Comparison of ENCODE assay signal across 11 mouse cellular contexts in genomic region chr2:112210142-112210541, GRCm38 (mm10). TPM values are rescaled to one million over a fixed set of nuclear protein-coding genes. Genes with fewer than 3 reads are reported as not detected.
DNase-seq lines count a peak whose midpoint lies in the region; ATAC-seq and TF ChIP-seq lines count a peak whose summit lies in the region.
"Had no signal": no experiment of that assay in that cellular context is flagged by ENCODE, and none has a peak within 500 bp of the region (broad histone marks: within the 10 kb centered on the region; RNA-seq: fewer than 3 reads in every experiment).

No protein-coding gene starts in this region.

- no peaks in the 10 kb centered on the region for H3K36me3 ChIP-seq in heart, postnatal 0 days (replicated peaks; ENCODE audit: control insufficient read depth, insufficient read depth, low read length)
- H3K36me3 ChIP-seq: limb, embryonic 13.5 days had no signal

- intact Hi-C loops in left cerebral cortex, postnatal 25 days (cut with DNase I) = loop anchor here (10.0 kb wide), 1 partner anchor 1215 kb away; no protein-coding TSS in a partner anchor

- H3K4me1 ChIP-seq in heart, postnatal 0 days (ENCODE audit: control insufficient read depth, insufficient read depth) = no peaks in the 10 kb centered on the region
- H3K4me1 ChIP-seq: limb, embryonic 13.5 days had no signal

- WGBS in heart, postnatal 0 days = 66% methylated on average over 6 of the region's 6 CpGs

- peak; percentile 70 for ATAC-seq in heart, postnatal 0 days (ENCODE audit: insufficient read depth, low read depth)

- H3K27ac ChIP-seq in heart, postnatal 0 days (ENCODE audit: low read depth) = no peak overlapping the region
- H3K27ac ChIP-seq: limb, embryonic 13.5 days had no signal

- no peak for TF ChIP-seq EP300 in heart, postnatal 0 days (IDR thresholded peaks at IDR 0.05; ENCODE audit: low read depth)

- H3K9me3 ChIP-seq in heart, postnatal 0 days (replicated peaks; ENCODE audit: control insufficient read depth, low read length) = no peaks in the 10 kb centered on the region
- H3K9me3 ChIP-seq: limb, embryonic 13.5 days had no signal

- DNase-seq in gastrocnemius, adult 18-20 months (ENCODE audit: low spot score) = peak; percentile 1
- DNase-seq in gastrocnemius, adult 8-10 months (ENCODE audit: low spot score in 2 of 2) = no peak
- peak; percentile 26 to 32 for DNase-seq in cerebellum, adult 18-20 months
- peak; percentile 45 for DNase-seq in heart, postnatal 0 days (ENCODE audit: low spot score)
- peak; percentile 34 to 72 for DNase-seq in left cerebral cortex, postnatal 25 days (ENCODE audit: low spot score in 2 of 2)
- peak; percentile 42 for DNase-seq in right cerebral cortex, postnatal 14 days
- DNase-seq in adrenal gland, adult 2 months = no peak
- no peak for DNase-seq in adrenal gland, adult 18-20 months (ENCODE audit: low spot score in 2 of 2)

- TF ChIP-seq CTCF in heart, postnatal 0 days (IDR thresholded peaks at IDR 0.05; ENCODE audit: low read depth) = no peak

- H3K9ac ChIP-seq in heart, postnatal 0 days (replicated peaks; ENCODE audit: low read depth, low read length) = no peak overlapping the region
- H3K9ac ChIP-seq: limb, embryonic 13.5 days had no signal

- H3K27me3 ChIP-seq in heart, postnatal 0 days (ENCODE audit: control insufficient read depth, insufficient read depth, low read length) = no peaks in the 10 kb centered on the region
- H3K27me3 ChIP-seq: limb, embryonic 13.5 days had no signal

- H3K4me2 ChIP-seq in heart, postnatal 0 days (ENCODE audit: low read depth, low read length) = no peak overlapping the region
- H3K4me2 ChIP-seq: limb, embryonic 13.5 days had no signal

- H3K4me3 ChIP-seq in heart, postnatal 0 days (ENCODE audit: low read depth, low read length) = no peak overlapping the region
- H3K4me3 ChIP-seq: limb, embryonic 13.5 days had no signal

RNA-seq across cellular contexts. Expression of gene Lpcat4, which starts 29.1 kb away (rescaled TPM):
- total RNA-seq in gastrocnemius, adult 18-20 months (2021) = 1 to 10 TPM in 1 of 2 experiments, under 1 TPM in 1; 0.82 to 1.1 TPM
- total RNA-seq in gastrocnemius, adult 8-10 months (2022) = 1 to 10 TPM in 2 of 4 experiments, under 1 TPM in 2; 0.61 to 1.3 (median 0.97) TPM
- total RNA-seq in heart, postnatal 0 days (2014; rRNA removed; ENCODE audit: low replicate concordance) = 5.0 and 10.0 TPM in 2 replicates
- polyA plus RNA-seq in heart, postnatal 0 days (2015; fragmentation: Nextera tagmentation; extraction: Ambion mirVana) = 3.1 and 3.6 TPM in 2 replicates
- 100 to 1,000 TPM; 135 to 158 TPM for total RNA-seq in left cerebral cortex, postnatal 25 days (2021)
- 1 to 10 TPM; 5.1 to 9.2 TPM for total RNA-seq in adrenal gland, adult 2 months (2021)
- 18.9 TPM in 2 replicates for polyA plus RNA-seq in adrenal gland, adult 2 months (2012; rRNA removed)
- total RNA-seq in adrenal gland, adult 18-20 months (2021) = 1 to 10 TPM; 5.2 to 5.9 TPM

RNA-seq across cellular contexts. Expression of gene Nutm1, which starts 48.9 kb away (rescaled TPM):
- total RNA-seq in gastrocnemius, adult 18-20 months (2021) = not detected
- total RNA-seq in gastrocnemius, adult 8-10 months (2022) = not detected
- total RNA-seq in heart, postnatal 0 days (2014; rRNA removed; ENCODE audit: low replicate concordance) = not detected in 2 replicates
- polyA plus RNA-seq in heart, postnatal 0 days (2015; fragmentation: Nextera tagmentation; extraction: Ambion mirVana) = not detected in 2 replicates
- total RNA-seq in left cerebral cortex, postnatal 25 days (2021) = under 1 TPM in 1 of 2 experiments, not detected in 1; 0.09 TPM
- total RNA-seq in adrenal gland, adult 2 months (2021) = not detected
- polyA plus RNA-seq in adrenal gland, adult 2 months (2012; rRNA removed) = not detected in 2 replicates
- not detected for total RNA-seq in adrenal gland, adult 18-20 months (2021)
- total RNA-seq: common myeloid progenitor, adult 5-6 weeks had no signal
- polyA plus RNA-seq: limb, embryonic 13.5 days; spleen, adult 2 months had no signal

RNA-seq across cellular contexts. Expression of gene Nop10, which starts 51.6 kb away (rescaled TPM):
- 10 to 100 TPM; 52.3 to 59.1 TPM for total RNA-seq in gastrocnemius, adult 18-20 months (2021)
- 10 to 100 TPM; 50.0 to 61.0 (median 55.2) TPM for total RNA-seq in gastrocnemius, adult 8-10 months (2022)
- 95.5 and 125 TPM in 2 replicates for total RNA-seq in heart, postnatal 0 days (2014; rRNA removed; ENCODE audit: low replicate concordance)
- 148 and 154 TPM in 2 replicates for polyA plus RNA-seq in heart, postnatal 0 days (2015; fragmentation: Nextera tagmentation; extraction: Ambion mirVana)
- total RNA-seq in left cerebral cortex, postnatal 25 days (2021) = 10 to 100 TPM; 50.4 to 55.0 TPM
- 100 to 1,000 TPM; 122 to 167 TPM for total RNA-seq in adrenal gland, adult 2 months (2021)
- 46.6 and 57.7 TPM in 2 replicates for polyA plus RNA-seq in adrenal gland, adult 2 months (2012; rRNA removed)
- total RNA-seq in adrenal gland, adult 18-20 months (2021) = 100 to 1,000 TPM; 109 to 149 TPM

RNA-seq across cellular contexts. Expression of gene Slc12a6, which starts 55.5 kb away (rescaled TPM):
- 10 to 100 TPM; 26.2 to 26.4 TPM for total RNA-seq in gastrocnemius, adult 18-20 months (2021)
- total RNA-seq in gastrocnemius, adult 8-10 months (2022) = 10 to 100 TPM; 26.2 to 30.9 (median 27.1) TPM
- total RNA-seq in heart, postnatal 0 days (2014; rRNA removed; ENCODE audit: low replicate concordance) = 42.8 and 48.1 TPM in 2 replicates
- 6.5 and 7.2 TPM in 2 replicates for polyA plus RNA-seq in heart, postnatal 0 days (2015; fragmentation: Nextera tagmentation; extraction: Ambion mirVana)
- total RNA-seq in left cerebral cortex, postnatal 25 days (2021) = 100 to 1,000 TPM; 119 to 130 TPM
- total RNA-seq in adrenal gland, adult 2 months (2021) = 10 to 100 TPM; 33.4 to 35.1 TPM
- polyA plus RNA-seq in adrenal gland, adult 2 months (2012; rRNA removed) = 11.7 and 14.5 TPM in 2 replicates
- total RNA-seq in adrenal gland, adult 18-20 months (2021) = 10 to 100 TPM; 26.9 to 32.5 TPM

RNA-seq across cellular contexts. Expression of gene Gm21985, which starts 56.0 kb away (rescaled TPM):
- under 1 TPM; 0.24 to 0.80 TPM for total RNA-seq in gastrocnemius, adult 18-20 months (2021)
- under 1 TPM in 3 of 4 experiments, not detected in 1; 0.72 to 0.89 (median 0.87) TPM for total RNA-seq in gastrocnemius, adult 8-10 months (2022)
- not detected in 2 replicates for total RNA-seq in heart, postnatal 0 days (2014; rRNA removed; ENCODE audit: low replicate concordance)
- not detected in 2 replicates for polyA plus RNA-seq in heart, postnatal 0 days (2015; fragmentation: Nextera tagmentation; extraction: Ambion mirVana)
- total RNA-seq in left cerebral cortex, postnatal 25 days (2021) = 1 to 10 TPM; 4.1 to 4.4 TPM
- total RNA-seq in adrenal gland, adult 2 months (2021) = under 1 TPM in 1 of 2 experiments, not detected in 1; 0.14 TPM
- polyA plus RNA-seq in adrenal gland, adult 2 months (2012; rRNA removed) = not detected in 2 replicates
- total RNA-seq in adrenal gland, adult 18-20 months (2021) = under 1 TPM in 1 of 2 experiments, not detected in 1; 0.38 TPM
- total RNA-seq: common myeloid progenitor, adult 5-6 weeks had no signal
- polyA plus RNA-seq: limb, embryonic 13.5 days; spleen, adult 2 months had no signal

Comparison
In these comparisons a context has a peak if more than half of its experiments do, and no peak if none do; other contexts are left out.
1. DNase-seq: peak in gastrocnemius, adult 18-20 months (single experiment), cerebellum, adult 18-20 months (2 of 2), heart, postnatal 0 days (single experiment), left cerebral cortex, postnatal 25 days (2 of 2) and right cerebral cortex, postnatal 14 days (single experiment); none in gastrocnemius, adult 8-10 months (0 of 2), adrenal gland, adult 2 months (single experiment) and adrenal gland, adult 18-20 months (0 of 2).
2. RNA of gene Lpcat4, which starts 29.1 kb away (total RNA-seq): 135 to 158 TPM in left cerebral cortex, postnatal 25 days; 5.0 to 10.0 TPM in heart, postnatal 0 days, 5.1 to 9.2 TPM in adrenal gland, adult 2 months, 5.2 to 5.9 TPM in adrenal gland, adult 18-20 months, 0.82 to 1.1 TPM in gastrocnemius, adult 18-20 months and 0.61 to 1.3 TPM in gastrocnemius, adult 8-10 months; every median in the first group is over 10 times any median in the second.